Mouse (Mus musculus) left cerebral cortex, adult 11 months (tissue): Measurements from ENCODE around the gene Gsk3b.

Experiments used
- DNase-seq: peaks from one replicate; pipeline ENCODE4 v3.0.0; 2022; ENCODE audit warnings: low spot score

Gene Gsk3b

GRCm38 (mm10) chr16:38282559-38283160 is 193.9 kb downstream of the Gsk3b start:
- DNase-seq: no peak

GRCm38 (mm10) chr16:38283300-38283699 is 194.5 kb downstream of the Gsk3b start:
- no peak for DNase-seq

GRCm38 (mm10) chr16:38285801-38286200 is 197.0 kb downstream of the Gsk3b start:
- DNase-seq: no peak

GRCm38 (mm10) chr16:38286541-38286940 is 197.7 kb downstream of the Gsk3b start:
- DNase-seq: no peak

GRCm38 (mm10) chr16:38287357-38287756 is 198.6 kb downstream of the Gsk3b start:
- DNase-seq: no peak

GRCm38 (mm10) chr16:38287762-38288161 is 199.0 kb downstream of the Gsk3b start:
- no peak for DNase-seq

GRCm38 (mm10) chr16:38288851-38289250 is 200.1 kb downstream of the Gsk3b start:
- DNase-seq: no peak

GRCm38 (mm10) chr16:38290151-38290550 is 201.3 kb downstream of the Gsk3b start:
- DNase-seq: no peak

- no peak for DNase-seq
Measured at GRCm38 (mm10) chr16:38294685-38295348, 206.0 kb downstream of the Gsk3b start, which contains the start of gene Nr1i2. Gene Nr1i2, minus strand, starts transcription at chr16:38294824.

- peak; percentile 11 for DNase-seq
Measured at GRCm38 (mm10) chr16:38295349-38295930, 206.6 kb downstream of the Gsk3b start.
